Mouse (Mus musculus) midbrain, embryonic 15.5 days (tissue): ENCODE measurements at regions not wholly inside any gene's neighbourhood (a gene's known extent, or its start where the extent isn't known, plus 50 kb on each side); places are given as distances from the start of the nearest gene placed in this dataset.

Experiments used
- ATAC-seq: fragments of 200-750 bp; cut with Nextera tagmentation; replicated peaks from 2 replicates; pipeline ENCODE4 v1.8.0; 2017; ENCODE audit warnings: moderate TSS enrichment
- H3K27ac ChIP-seq: fragments of 300-500 bp; sonication (generic); 2 replicates; pipeline ENCODE4 v1.5.1; 2015; ENCODE audit warnings: mild to moderate bottlenecking, inconsistent platforms
- H3K27me3 ChIP-seq: fragments of 300-500 bp; sonication (generic); replicated peaks from 2 replicates; pipeline ENCODE4 v1.6.1; 2015; ENCODE audit warnings: inconsistent platforms
- H3K36me3 ChIP-seq: fragments of 300-500 bp; sonication (generic); replicated peaks from 2 replicates; pipeline ENCODE4 v1.6.1; 2015; ENCODE audit warnings: inconsistent platforms
- H3K4me1 ChIP-seq: fragments of 300-500 bp; sonication (generic); 2 replicates; pipeline ENCODE4 v1.6.1; 2015; ENCODE audit warnings: inconsistent platforms
- H3K4me2 ChIP-seq: fragments of 300-500 bp; sonication (generic); 2 replicates; pipeline ENCODE4 v1.6.1; 2015; ENCODE audit warnings: inconsistent platforms, mild to moderate bottlenecking, moderate library complexity
- H3K4me3 ChIP-seq: fragments of 300-500 bp; sonication (generic); 2 replicates; pipeline ENCODE4 v1.5.1; 2015; ENCODE audit warnings: mild to moderate bottlenecking, inconsistent platforms
- H3K9ac ChIP-seq: fragments of 300-500 bp; sonication (generic); 2 replicates; pipeline ENCODE4 v1.6.1; 2015; ENCODE audit warnings: mild to moderate bottlenecking, inconsistent platforms
- H3K9me3 ChIP-seq: fragments of 300-500 bp; sonication (generic); 2 replicates; pipeline ENCODE4 v1.6.1; 2016; ENCODE audit warnings: inconsistent platforms
- WGBS: fragments of 180-500 bp; shearing (Covaris S2); methylation state at CpG from one replicate; pipeline ENCODE4 v1.1.7; 2015; ENCODE audit warnings: mixed read lengths; 5-methylcytosine and 5-hydroxymethylcytosine counted together

- no peak overlapping the region for H3K9ac ChIP-seq
- no peaks in the 10 kb centered on the region for H3K9me3 ChIP-seq
- H3K4me1 ChIP-seq: no peaks in the 10 kb centered on the region
- H3K36me3 ChIP-seq: no peaks in the 10 kb centered on the region
- no peak overlapping the region for H3K27ac ChIP-seq
- no peak overlapping the region for H3K4me2 ChIP-seq
- WGBS: 22% methylated on average over 4 of the region's 4 CpGs
- H3K27me3 ChIP-seq: no peaks in the 10 kb centered on the region
- H3K4me3 ChIP-seq: no peak overlapping the region
- no peak for ATAC-seq
These were observed 542.4 kb downstream of the Epha4 start for GRCm38 (mm10) chr1:76972454-76972853.

- no peaks in the 10 kb centered on the region for H3K4me1 ChIP-seq
- H3K36me3 ChIP-seq: no peaks in the 10 kb centered on the region
- WGBS: 76% methylated on average over 12 of the region's 12 CpGs
- no peaks in the 10 kb centered on the region for H3K27me3 ChIP-seq
- H3K9ac ChIP-seq: no peak overlapping the region
- no peak for ATAC-seq
- no peak overlapping the region for H3K4me2 ChIP-seq
- no peaks in the 10 kb centered on the region for H3K9me3 ChIP-seq
- H3K4me3 ChIP-seq: no peak overlapping the region
- H3K27ac ChIP-seq: no peak overlapping the region
These were observed 539.6 kb downstream of the Epha4 start for GRCm38 (mm10) chr1:76975077-76975945.

DNA sequence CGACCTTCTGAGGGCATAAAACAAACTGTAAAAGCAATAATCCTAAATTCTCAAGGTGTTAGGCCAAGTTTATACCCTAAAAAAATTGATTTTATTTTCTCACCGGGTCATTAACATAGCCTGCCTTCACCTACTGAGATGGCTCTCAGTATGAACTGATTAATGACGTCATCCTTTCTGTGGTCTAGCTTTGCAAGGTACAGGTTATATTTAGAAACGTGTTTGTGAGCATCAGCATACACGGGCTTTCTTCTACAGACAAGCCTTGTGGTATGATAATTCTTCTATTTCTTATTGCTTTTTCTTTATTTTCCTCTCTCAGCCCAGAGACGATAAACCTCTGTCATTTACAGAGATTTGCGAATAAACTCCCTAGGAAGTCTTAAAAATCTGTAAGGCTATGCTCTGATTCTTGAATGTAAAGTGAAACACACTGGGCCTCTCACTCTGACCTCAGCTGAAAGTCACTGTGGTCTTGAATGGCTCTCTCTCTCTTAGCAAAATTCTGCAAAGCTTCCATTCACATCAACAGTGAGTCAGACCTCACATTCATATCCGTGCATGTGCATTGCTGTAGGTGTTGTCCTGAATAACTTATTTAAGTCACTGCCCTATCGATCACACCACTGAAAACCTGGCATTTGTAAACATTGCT is 534.3 kb downstream of the Epha4 start:
- H3K9me3 ChIP-seq: no peaks in the 10 kb centered on the region
- H3K4me3 ChIP-seq: no peak overlapping the region
- 82% methylated on average over 9 of the region's 9 CpGs for WGBS
- H3K27me3 ChIP-seq: no peaks in the 10 kb centered on the region
- ATAC-seq: no peak
- H3K9ac ChIP-seq: no peak overlapping the region
- no peaks in the 10 kb centered on the region for H3K4me1 ChIP-seq
- no peaks in the 10 kb centered on the region for H3K36me3 ChIP-seq
- H3K4me2 ChIP-seq: no peak overlapping the region
- H3K27ac ChIP-seq: no peak overlapping the region

- 89% methylated on average over 2 of the region's 2 CpGs for WGBS
- H3K4me3 ChIP-seq: no peak overlapping the region
- H3K27me3 ChIP-seq: no peaks in the 10 kb centered on the region
- no peaks in the 10 kb centered on the region for H3K9me3 ChIP-seq
- ATAC-seq: no peak
- no peak overlapping the region for H3K9ac ChIP-seq
- H3K27ac ChIP-seq: no peak overlapping the region
- no peaks in the 10 kb centered on the region for H3K36me3 ChIP-seq
- no peaks in the 10 kb centered on the region for H3K4me1 ChIP-seq
- no peak overlapping the region for H3K4me2 ChIP-seq
These were observed 521.1 kb downstream of the Epha4 start for GRCm38 (mm10) chr1:76993776-76994175.

- H3K4me1 ChIP-seq: peaks cover 10% of the 10 kb centered on the region; the same call in 1 of the 2 replicates
- H3K9me3 ChIP-seq: no peaks in the 10 kb centered on the region
- H3K9ac ChIP-seq: no peak overlapping the region
- no peaks in the 10 kb centered on the region for H3K36me3 ChIP-seq
- H3K27me3 ChIP-seq: no peaks in the 10 kb centered on the region
- no peak overlapping the region for H3K27ac ChIP-seq
- ATAC-seq: no peak
- WGBS: 83% methylated on average over 6 of the region's 6 CpGs
- H3K4me2 ChIP-seq: no peak overlapping the region
- no peak overlapping the region for H3K4me3 ChIP-seq
These were observed 506.9 kb downstream of the Epha4 start for GRCm38 (mm10) chr1:77008001-77008400.

GRCm38 (mm10) chr1:77010608-77011214 is 504.2 kb downstream of the Epha4 start:
- no peak for ATAC-seq
- Histone ChIP-seq H3K9ac (no peak overlapping the region), H3K27ac (no peak overlapping the region), H3K4me2 (no peak overlapping the region), H3K4me3 (no peak overlapping the region), H3K27me3 (no peaks in the 10 kb centered on the region), H3K36me3 (no peaks in the 10 kb centered on the region), H3K4me1 (peaks cover 10% of the 10 kb centered on the region; the same call in 1 of the 2 replicates), H3K9me3 (no peaks in the 10 kb centered on the region)
- WGBS: 53% methylated on average over 8 of the region's 8 CpGs

GRCm38 (mm10) chr1:77027656-77028055 is 487.2 kb downstream of the Epha4 start:
- ATAC-seq: no peak
- Histone ChIP-seq H3K27ac (no peak overlapping the region), H3K4me2 (no peak overlapping the region)

DNA sequence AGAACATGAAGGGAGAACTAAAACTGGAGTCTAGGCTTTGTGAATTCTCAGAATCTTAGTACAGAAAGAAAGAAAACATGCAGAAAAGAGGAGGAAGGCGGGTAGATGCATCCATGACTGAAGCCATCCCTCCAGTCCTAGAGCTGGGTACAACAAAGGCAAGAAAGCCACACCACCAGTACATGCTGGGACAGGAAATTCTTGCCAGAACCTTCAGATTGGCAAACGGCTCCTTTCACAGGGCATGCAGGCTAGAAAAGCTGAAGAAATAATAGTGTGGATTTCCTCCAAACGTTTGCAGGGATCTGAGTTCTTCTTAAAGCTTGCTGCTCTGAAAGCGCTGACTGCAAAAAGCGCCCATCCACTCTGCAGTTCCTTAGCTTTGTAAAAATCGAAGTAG is 486.7 kb downstream of the Epha4 start:
- WGBS: 84% methylated on average over 6 of the region's 6 CpGs
- H3K9ac ChIP-seq: no peak overlapping the region
- no peaks in the 10 kb centered on the region for H3K36me3 ChIP-seq
- H3K9me3 ChIP-seq: no peaks in the 10 kb centered on the region
- no peak overlapping the region for H3K27ac ChIP-seq
- H3K4me2 ChIP-seq: no peak overlapping the region
- no peaks in the 10 kb centered on the region for H3K4me1 ChIP-seq
- no peaks in the 10 kb centered on the region for H3K27me3 ChIP-seq
- ATAC-seq: no peak
- H3K4me3 ChIP-seq: no peak overlapping the region

More at GRCm38 (mm10) chr1:77027656-77028055, 487.2 kb downstream of the Epha4 start:
- Histone ChIP-seq H3K4me3 (no peak overlapping the region), H3K9ac (no peak overlapping the region), H3K36me3 (no peaks in the 10 kb centered on the region), H3K9me3 (no peaks in the 10 kb centered on the region), H3K27me3 (no peaks in the 10 kb centered on the region), H3K4me1 (no peaks in the 10 kb centered on the region)
- 88% methylated on average over 4 of the region's 4 CpGs for WGBS

- H3K4me2 ChIP-seq: no peak overlapping the region
- H3K27ac ChIP-seq: no peak overlapping the region
- no peaks in the 10 kb centered on the region for H3K27me3 ChIP-seq
- no peak overlapping the region for H3K4me3 ChIP-seq
- 78% methylated on average over 6 of the region's 6 CpGs for WGBS
- ATAC-seq: no peak
- H3K36me3 ChIP-seq: no peaks in the 10 kb centered on the region
- no peaks in the 10 kb centered on the region for H3K9me3 ChIP-seq
- H3K4me1 ChIP-seq: no peaks in the 10 kb centered on the region
- H3K9ac ChIP-seq: no peak overlapping the region
These were observed 485.8 kb downstream of the Epha4 start for GRCm38 (mm10) chr1:77029091-77029490.

DNA sequence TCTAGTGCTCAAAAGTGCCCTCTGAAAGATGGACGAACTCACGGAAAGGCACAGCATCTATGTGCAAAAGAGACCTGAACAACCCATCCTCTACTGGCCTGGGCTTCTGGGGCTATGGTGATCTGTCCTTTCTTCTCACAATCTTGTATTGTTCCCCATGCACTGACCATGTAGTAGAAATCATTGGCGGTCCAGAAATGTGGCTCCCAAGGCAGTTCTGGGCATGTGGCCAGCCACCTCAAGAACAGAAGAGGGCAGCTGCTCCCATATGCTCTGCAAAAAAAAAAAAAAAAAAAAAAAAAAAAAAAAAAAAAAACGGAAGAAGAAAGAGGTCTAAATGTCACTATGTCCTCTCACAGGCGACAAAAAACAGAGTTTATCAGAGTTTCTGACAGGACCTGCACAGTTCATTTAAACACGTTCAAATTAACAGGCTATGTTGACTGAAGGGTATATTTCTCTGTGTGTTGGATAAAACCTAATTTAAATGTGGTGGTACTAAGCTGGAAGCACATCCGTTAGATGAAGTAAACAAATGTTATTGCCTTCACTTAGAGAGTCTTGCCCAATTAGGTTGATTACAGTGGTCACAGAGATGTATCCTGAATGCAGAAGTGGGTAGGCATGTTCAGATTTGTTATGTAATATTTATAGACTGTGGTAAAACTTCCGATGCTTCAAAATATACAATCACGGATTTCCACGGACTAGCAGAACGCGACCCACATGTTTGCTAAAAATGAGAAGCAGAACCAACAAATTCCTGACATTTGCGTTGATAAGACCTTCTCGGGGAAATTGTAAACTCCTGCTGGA is 470.9 kb downstream of the Epha4 start:
- H3K36me3 ChIP-seq: no peaks in the 10 kb centered on the region
- H3K27ac ChIP-seq: no peak overlapping the region
- no peaks in the 10 kb centered on the region for H3K27me3 ChIP-seq
- no peak overlapping the region for H3K4me2 ChIP-seq
- no peaks in the 10 kb centered on the region for H3K9me3 ChIP-seq
- no peaks in the 10 kb centered on the region for H3K4me1 ChIP-seq
- 82% methylated on average over 14 of the region's 14 CpGs for WGBS
- no peak overlapping the region for H3K9ac ChIP-seq
- H3K4me3 ChIP-seq: no peak overlapping the region
- ATAC-seq: no peak

DNA sequence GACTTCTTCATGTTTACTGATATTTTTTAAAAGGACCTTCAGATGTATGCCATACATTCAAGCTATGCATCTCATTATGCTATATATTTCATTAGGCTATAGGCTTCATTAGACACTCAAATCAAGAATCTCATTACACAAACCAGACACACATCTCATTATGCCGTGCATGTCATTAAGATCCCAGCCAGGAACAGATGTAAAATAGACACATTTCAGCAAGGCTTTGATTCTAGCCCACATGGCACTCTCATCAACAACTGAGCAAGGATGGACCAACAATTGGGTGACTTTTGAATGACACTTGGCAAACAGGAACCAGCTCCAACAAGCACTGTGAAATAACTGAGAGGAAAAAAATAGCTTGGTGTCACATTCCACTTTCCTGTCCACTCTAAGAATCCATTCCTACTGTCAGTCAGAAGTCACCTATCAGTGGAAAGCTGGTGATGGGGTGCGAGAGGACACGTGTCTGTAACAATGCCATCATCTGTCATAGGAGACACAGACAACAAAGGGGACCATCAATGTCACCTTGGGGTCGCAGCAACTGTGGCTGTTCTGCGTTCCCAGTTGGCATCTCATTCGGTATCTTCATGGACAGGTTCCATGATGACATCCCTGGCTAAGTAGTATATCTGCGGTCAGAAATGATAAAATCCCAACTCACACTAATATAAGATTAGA is 466.0 kb downstream of the Epha4 start:
- Histone ChIP-seq H3K4me1 (no peaks in the 10 kb centered on the region), H3K27me3 (no peaks in the 10 kb centered on the region), H3K27ac (no peak overlapping the region), H3K4me2 (no peak overlapping the region), H3K9me3 (no peaks in the 10 kb centered on the region), H3K9ac (no peak overlapping the region), H3K36me3 (no peaks in the 10 kb centered on the region), H3K4me3 (no peak overlapping the region)
- 91% methylated on average over 7 of the region's 7 CpGs for WGBS
- ATAC-seq: no peak
